Mouse (Mus musculus) bone marrow macrophage, adult 2 months (primary cell): ENCODE data around the gene Ccn1.

Experiments
- CTCF ChIP-seq: IDR thresholded peaks from 2 replicates; pipeline ENCODE4 v1.5.1; 2012; ENCODE audit warnings: low read depth, mild to moderate bottlenecking, low read length, moderate library complexity
- POLR2A ChIP-seq: IDR thresholded peaks from 2 replicates; pipeline ENCODE4 v1.6.1; 2012; ENCODE audit warnings: mild to moderate bottlenecking, low read depth, low read length, borderline replicate concordance

DNA sequence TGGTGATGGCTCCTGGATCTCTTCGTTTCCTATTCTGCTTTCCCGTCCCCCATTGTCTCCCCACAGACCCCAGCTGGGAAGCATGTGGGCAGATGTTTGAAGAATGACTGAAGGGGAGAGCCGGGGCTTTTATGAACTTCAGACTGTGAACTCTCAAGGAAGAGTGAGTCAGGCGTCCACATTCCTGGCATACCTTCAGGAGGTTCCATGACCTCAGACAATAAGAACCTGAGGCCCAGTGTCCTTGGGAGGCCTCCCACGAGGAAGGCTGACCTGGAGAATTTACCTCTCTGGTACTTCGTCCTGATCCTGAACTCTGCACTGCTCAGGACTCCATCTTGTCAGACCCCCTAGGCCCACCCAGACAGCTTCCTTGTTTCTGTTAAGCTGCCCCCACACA lies 16.9 kb downstream of the Ccn1 start:
- no peak for TF ChIP-seq POLR2A
- TF ChIP-seq CTCF, result no peak
